Mouse (Mus musculus) MN1 (cell line): ENCODE results near the gene Ube2e3.
A peak's percentile ranks its signal among the peaks of the same experiment; 100 is the strongest.

Experiments used
- DNase-seq: peaks from one replicate; pipeline ENCODE4 v3.0.0-alpha.2; 2016; ENCODE audit warnings: low spot score

Ube2e3 gene

DNA sequence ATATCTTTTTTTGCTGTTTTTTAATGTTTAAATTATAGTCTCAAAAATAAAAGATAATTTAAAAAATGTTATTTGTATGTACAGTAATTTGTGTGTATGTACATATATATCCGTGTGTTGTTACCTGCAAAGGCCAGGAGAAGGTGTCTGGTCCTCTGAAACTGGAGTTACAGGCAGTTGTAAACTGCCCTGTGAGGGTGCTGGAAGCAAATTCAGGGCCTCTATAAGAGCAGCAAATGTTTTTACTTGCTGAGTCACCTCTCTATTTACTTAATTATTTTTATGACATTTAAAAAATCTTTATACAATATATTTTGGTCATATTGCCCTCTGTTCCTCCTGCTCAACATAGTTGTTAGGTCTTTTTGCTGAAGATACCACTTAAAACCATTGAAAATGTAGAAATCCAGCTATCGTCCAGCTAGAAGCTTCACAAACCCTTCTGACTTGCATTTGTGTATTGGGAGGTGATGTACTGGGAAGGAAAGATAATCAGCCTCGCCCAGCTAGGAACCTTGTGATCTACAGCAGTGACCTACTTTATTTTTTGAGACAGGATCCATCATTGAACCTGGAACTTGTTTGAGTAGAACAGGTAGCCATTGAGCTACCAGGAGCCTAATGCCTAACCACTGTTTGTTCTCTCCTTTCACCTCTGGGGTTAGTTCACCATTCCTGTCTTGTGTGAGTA is 15.0 kb downstream of the Ube2e3 start:
- no peak for DNase-seq

DNA sequence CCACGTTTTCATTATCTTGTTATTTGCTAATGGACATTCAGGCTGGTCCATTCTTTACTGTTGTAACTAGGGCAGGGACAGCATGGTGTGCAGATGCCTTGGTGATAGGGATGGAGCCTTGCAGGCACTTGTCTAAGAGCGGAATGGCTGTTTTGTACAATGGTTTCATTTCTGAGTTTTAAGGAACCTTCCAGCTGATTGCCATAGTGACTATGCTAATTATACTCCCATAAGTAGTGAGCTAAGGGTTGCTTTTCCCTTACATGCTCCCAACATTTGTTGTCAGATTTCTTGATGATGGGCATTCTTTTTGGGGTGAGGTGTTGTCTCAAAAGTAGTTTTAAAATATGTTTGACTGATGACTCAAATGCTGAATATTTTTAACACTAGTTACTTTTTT is 18.5 kb downstream of the Ube2e3 start:
- no peak for DNase-seq

DNA sequence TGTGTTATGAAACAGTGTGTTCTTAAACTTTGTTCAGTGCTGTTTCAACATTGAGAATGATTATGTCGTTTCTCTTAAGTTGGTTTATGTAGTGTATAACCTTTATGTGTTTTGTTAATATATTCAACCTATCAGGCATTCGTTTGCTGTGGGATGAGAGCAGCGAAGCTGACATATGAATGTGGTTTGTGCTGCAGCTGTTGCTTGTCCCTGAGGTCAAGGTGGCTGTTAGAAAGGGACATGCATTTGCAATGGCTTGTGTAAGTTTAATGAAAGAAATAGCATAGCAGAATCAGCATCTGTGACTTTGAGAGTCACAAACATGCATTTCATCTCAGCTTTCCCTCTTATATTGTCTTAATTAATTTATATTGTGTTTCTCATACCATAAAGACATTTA is 20.3 kb downstream of the Ube2e3 start:
- DNase-seq: no peak

DNA sequence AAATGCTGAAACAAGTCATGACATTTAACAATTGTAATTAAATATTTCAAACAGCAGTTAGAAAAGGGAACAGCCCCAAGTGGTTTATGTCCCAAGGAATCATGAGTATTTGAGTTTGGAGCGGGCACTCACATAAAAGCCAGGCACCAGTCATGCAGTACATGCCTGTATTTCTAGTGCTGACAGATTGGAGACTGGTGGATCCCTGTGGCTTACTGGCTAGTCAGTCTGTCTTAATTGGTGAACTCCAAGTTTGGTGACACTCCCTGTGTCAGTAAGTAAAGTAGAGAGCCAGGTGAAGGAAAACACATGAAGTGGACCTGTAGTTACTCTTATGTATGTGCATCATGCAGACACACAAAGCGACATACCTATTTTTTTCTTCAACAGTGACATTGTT is 27.3 kb downstream of the Ube2e3 start:
- DNase-seq: no peak

DNA sequence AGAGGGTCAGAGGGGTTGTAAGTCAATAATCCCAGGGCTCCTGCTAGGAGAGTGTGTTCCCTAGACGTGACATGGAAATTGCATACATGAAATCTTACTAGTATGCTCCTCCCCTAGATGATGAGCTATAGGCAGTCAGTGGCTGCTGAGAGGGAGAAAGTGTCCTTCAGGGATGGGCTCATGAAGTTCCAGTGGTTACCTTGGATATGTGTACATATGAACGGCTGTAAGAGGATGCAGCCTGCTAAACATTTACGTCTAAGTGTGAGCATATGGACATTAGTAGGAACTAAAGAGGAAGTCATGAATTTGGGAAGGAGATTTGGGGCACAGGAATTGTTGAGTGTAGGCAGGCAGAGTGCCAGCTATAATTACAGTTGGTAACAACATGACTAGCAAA is 38.0 kb downstream of the Ube2e3 start:
- DNase-seq: no peak

DNA sequence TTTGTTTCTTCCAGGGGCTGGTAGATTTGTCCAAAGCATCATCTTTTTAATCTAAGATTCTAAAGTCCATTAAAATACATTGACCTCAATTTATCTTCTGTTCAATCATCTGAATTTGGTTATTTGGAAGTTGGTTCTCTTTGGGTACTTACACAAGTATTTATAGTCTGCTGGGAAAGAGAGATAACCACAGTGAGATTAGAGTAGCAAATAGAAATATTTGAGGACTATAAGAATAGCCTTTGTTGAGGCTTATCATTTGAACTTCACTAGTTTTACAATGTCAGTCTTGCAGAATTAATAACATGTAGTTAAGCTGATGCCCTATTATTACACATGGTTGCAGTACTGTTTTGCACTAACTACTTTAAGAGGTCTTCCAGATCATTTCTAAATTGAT is 43.6 kb downstream of the Ube2e3 start:
- DNase-seq: no peak

DNA sequence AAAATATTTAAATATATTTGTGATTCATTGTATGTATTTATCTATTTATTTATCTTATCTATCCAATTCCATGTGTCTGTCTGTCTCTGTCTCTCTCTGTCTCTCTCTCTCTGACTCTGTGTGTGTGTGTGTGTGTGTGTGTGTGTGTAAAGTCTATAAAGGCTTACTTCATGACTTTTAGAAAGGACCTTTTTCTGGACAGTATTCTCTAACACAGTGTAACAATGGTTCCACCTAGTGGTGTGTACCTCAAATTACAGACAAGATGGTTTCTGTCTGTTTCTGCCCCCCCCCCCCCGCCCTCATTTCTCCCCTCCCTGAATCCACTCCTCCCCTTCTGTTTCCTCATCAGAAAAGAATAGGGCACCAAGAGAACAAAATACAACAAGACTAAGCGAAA is 46.9 kb downstream of the Ube2e3 start:
- no peak for DNase-seq

DNA sequence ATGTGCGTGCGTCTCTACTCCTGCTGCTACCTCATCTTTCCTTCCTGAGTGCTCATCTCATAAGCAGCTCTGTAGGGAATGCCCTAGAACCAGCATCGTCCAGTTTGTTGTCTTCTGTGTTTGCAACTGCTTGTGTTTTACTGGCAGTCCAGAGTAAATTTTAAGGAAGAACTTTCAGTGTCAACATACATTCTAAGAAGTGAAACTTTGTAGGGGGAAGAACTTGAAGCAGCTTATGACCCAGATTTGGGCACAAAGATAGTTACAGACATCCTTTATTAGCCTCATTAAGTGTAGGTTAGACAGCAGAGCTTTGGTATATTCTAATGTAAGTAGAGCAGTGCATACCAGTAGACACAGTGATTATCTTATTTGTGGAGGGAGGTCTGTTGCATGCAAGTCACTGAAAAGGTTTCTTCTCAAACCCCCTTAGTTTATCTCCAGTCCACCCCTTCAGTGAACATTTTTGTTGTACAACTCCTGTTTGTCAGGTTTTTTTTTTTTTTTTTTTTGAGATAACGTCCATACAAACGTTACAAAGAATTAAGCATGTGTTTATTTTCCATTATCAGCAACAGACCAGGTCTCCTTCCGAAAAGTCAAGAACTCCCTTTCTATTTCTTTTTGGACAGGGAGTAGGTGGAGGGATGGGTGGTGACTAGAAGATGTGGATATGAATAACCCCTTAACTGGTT is 55.2 kb downstream of the Ube2e3 start:
- no peak for DNase-seq

DNA sequence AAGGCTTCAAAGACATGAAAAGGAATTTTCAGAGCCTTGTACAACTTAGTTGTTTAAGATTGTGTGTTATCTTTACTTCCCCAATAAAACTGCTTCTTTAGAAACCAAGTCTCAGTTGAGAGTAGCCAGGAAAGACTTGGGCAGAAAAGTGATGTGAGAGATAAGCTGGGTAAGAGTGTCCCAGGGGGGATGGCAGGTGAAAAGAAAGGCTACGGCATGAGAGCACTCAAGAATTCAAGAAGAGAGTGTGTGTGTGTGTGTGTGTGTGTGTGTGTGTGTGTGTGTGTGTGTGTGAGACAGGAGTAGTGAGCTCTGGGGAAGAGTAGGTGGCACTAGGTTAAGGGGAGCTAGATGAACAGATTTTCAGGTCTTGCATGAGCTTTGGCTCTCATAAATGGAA is 57.9 kb downstream of the Ube2e3 start:
- no peak for DNase-seq

DNA sequence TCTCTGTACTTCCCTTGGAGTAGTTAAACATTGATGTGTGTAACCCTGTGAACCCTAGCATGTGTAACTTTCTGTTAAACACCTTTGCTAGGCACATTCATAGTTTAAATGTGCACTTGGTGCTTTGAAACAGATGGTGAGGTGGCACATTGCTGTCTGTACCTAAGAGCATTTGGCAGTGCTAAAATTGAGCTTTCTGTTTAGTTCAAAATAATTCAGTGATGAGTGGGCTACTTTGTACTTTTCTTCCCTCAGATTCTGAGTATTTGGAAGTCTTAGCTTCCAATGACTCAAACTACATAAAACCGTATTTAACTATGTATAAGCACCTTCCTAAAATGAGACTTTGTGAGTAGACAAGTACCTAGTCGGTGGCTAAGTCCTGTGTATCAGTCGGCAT is 59.7 kb downstream of the Ube2e3 start:
- no peak for DNase-seq

DNA sequence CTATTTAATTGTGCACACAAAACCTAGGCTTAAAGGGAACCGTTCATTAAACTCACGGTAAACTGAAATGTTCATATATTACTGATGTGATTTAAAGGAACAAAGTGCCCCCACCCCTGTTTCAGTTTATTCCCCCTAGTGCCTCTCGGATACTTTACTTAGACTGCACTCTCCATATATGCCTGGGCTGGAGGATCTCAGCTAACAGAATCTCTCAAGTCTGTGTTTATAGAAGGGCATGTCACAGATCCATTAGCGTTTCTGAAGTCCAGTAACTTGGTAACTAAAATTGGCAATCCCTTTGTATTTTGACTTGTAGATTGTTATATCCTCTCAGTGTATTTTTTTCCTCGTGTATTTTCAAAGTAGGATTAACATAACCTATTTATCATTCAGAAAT is 60.2 kb downstream of the Ube2e3 start:
- DNase-seq: no peak

DNA sequence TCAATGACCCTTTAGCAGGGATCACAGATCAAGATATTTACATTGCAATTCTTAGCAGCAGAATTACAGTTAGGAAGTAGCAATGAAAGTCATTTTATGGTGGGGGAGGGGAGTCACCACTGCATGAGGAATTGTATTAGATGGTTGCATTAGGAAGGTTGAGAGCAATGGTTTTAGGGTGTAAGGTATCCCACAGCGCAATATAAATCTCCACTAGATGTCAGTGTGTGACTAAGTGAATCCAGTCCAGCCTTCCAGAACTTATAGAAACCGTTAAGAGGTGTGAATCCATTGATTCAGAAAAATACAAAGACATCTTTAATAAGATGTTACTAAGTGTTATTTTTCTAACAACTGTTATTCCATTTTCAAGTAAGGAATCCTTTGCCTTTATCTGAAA is 63.4 kb downstream of the Ube2e3 start:
- peak; percentile 26 for DNase-seq

DNA sequence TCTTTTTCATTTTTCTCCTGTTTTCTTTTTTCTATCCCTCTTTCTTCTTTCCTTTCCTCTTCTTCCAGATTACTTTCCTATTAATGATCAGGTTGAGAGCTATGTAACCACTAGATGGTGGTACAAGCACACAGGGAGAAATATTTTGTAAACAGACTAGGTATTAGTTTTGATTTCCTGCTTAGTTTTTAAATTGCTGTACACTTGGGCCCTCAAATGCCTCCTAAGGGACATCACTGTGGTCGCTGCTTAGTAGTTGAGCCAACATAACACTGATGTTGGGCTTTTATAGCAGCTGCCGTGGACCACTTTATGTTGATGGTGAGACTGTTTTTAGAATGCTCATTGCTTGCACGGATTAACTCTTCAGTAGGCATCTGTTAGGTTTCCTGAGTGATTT is 91.5 kb downstream of the Ube2e3 start:
- DNase-seq: peak; percentile 21

DNA sequence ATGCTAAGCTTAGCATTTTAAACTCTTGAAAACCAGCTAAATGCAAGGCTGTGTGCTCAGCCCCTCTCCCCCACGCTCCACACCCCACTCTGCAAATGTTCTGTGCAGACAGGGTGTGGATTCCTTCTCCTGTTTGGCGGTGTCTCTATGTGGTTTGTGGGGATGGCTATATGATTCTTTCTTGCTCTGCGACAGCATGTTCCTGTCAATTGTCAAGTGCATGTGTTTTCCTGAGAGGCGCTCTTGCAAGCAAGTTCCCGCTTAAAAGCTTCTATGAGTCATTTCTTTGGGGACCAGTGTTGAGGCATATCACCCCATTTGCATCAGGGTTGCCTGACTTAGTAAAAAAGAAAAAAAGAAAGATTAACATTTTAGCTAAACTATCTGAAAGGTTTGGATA is 92.4 kb downstream of the Ube2e3 start:
- DNase-seq: no peak

DNA sequence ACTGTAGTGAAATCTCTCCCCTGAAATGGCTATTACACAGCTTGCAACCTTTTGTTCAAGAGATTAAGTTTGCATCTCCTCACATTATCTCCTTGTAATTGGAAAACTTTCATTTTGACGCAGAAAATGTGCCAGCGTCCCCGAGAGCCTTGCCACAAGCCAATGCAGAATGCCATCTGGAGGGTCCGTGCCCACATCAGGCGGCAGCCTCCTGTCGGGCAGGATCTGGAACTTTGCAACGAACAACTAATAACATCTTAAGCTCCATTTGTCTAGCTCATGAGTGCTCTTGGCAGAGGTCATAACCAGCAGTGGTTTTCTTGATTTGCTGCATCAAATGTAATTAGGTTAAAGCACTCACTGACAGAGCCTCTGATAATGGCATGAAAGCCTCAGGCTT is 93.1 kb downstream of the Ube2e3 start:
- peak; percentile 62 for DNase-seq

DNA sequence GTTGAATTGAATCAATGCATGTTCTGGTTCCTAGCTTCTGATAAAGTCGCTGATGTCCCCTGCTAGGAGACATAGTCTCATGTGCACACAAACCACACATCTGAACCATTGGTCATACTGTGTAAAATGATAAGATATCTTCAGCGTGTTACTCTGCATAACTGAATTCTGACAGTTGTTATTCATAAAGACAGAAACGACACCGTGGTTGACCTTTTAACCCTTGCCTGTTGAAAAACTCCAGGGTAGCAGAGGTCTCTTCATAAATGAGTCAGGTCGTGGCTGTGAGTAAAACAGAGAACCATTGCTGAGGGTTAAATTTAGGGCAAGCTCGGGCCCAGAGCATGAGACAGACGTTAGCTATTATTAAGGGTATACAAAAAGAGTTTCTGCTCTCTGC is 93.7 kb downstream of the Ube2e3 start:
- DNase-seq: peak; percentile 17

DNA sequence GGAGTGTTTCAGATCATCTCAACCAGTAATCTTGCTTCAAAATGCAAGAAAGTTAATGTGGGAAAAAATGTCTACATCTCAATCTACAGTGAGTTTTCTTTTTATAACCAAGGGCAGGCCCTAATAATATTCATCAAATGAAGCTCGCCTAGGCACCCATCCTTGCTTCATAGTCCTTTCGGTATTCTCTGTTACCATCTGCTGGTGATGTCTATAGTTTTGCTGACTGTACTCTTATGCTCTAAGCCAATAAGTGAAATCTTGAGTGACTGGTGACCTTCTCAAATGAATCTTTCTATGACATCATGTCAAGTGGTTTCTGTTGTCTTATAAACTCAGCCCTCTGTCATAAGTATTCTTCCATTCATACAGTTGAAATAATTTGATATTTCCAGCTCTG is 97.1 kb downstream of the Ube2e3 start:
- DNase-seq: no peak

DNA sequence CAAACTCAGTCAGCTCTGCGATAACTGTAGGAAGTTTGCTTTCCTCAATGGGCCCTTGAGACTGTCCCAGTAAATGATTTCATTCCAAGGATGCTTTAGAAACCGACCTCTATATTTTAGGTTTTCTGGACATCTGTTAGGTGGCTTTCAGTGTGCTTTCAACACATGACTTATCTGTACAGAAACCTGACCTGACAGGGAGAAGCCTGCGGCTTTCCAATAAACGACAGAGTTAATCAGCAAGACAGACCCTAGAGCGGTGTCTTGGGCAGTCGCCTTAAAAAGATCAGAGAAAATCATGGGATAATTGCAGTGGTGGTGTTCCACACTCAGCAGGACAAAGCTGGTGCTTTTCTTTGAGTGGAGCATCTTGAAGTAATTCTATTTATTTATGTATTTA is 97.5 kb downstream of the Ube2e3 start:
- no peak for DNase-seq

DNA sequence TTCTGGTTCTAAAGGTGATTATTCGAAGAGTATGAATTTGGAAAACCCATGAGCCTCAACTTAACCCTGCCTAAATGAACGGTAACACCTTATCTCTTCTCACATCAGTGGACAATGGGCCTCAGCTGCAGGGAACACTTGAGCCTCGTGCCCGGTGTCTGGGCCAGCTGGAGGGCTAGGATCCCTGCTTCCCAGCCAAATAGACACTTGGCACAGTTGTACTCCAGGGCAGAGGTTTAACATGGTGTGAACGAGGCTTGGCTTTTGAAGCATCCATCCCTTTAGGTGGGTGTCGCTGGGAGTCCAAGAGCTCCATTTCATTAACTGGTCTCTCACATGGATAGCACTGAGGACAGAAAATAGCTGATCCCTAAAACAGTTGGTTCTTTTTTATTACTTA is 102.2 kb downstream of the Ube2e3 start:
- DNase-seq: no peak
